Mouse (Mus musculus) E14TG2a.4 (cell line): ENCODE measurements at regions not wholly inside any gene's neighbourhood (a gene's known extent, or its start where the extent isn't known, plus 50 kb on each side); places are given as distances from the start of the nearest gene placed in this dataset.

Source experiments
- CTCF ChIP-seq: conservative IDR thresholded peaks from 2 replicates; pipeline ENCODE4 v1.5.1; 2014; ENCODE audit warnings: low read length
- NANOG ChIP-seq: IDR thresholded peaks from 2 replicates; pipeline ENCODE4 v1.6.1; 2014; ENCODE audit warnings: borderline replicate concordance, low read length, mixed read lengths
- POU5F1 ChIP-seq: IDR thresholded peaks from 2 replicates; pipeline ENCODE4 v1.6.1; 2014; ENCODE audit warnings: low read length, borderline replicate concordance

DNA sequence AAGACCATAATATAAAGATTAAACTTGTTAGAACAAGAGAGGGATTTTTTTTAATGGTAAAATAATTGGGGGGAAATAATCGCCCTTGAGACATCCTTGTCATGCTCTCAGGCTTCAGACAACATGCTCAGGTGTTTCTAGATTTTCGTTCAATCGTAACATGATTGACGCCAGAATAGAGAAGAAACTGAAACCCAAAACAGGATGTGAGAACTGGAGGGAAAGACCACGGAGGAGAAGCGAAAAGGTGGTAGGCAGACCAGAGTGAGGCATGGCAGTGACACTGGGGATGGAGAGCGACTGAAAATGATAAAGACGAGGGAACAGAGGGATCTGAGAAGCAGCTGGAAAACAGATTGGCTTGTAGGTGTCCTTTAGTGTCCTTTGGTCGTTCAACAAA lies 102.1 kb upstream of the Prlr start:
- TF ChIP-seq CTCF (no peak), POU5F1 (no peak), NANOG (no peak)
